Mouse (Mus musculus): Measurements from ENCODE around the gene Smg7. TPM values are rescaled to one million over a fixed set of nuclear protein-coding genes. Genes with fewer than 3 reads are reported as not detected.

The Smg7 gene
- 9.4 and 10.9 TPM in 2 replicates for polyA plus RNA-seq (2012; rRNA removed)
- polyA plus RNA-seq (2014; fragmentation: Nextera tagmentation; extraction: Ambion mirVana): 9.2 and 10.4 TPM in 2 replicates

- no peaks in the 10 kb centered on the region for H3K27me3 ChIP-seq (ENCODE audit: control insufficient read depth, insufficient read depth, low read length)
- H3K4me2 ChIP-seq (ENCODE audit: low read depth): peak within 1 kb of the TSS; percentile 100
- under 1% methylated on average over 75 of the region's 93 CpGs for whole genome bisulfite sequencing (ENCODE audit: insufficient replicate concordance)
- H3K4me1 ChIP-seq (replicated peaks; ENCODE audit: control insufficient read depth in 2 of 2, insufficient read depth in 2 of 2, low read length in 1 of 2): peaks cover 4 to 14% of the 10 kb centered on the region in 2 experiments; a peak in 3 of 4 replicates
- H3K9me3 ChIP-seq (ENCODE audit: control insufficient read depth, low read length): no peaks in the 10 kb centered on the region
- H3K9ac ChIP-seq (replicated peaks): peak within 1 kb of the TSS; percentile 84
- ATAC-seq (ENCODE audit: insufficient read depth) (peak; percentile 42), DNase-seq (ENCODE audit: low read depth in 3 of 3, low spot score in 3 of 3) (peak; percentile 20 to 50 (median 40))
- peak within 1 kb of the TSS; percentile 84 to 91 for H3K4me3 ChIP-seq (ENCODE audit: insufficient read depth in 1 of 2, low read depth in 2 of 2, low read length in 2 of 2)
- TF ChIP-seq CTCF (IDR thresholded peaks at IDR 0.05; ENCODE audit: low read depth): no peak
- TF ChIP-seq EP300 (IDR thresholded peaks at IDR 0.05; ENCODE audit: low read depth): no peak
- no peaks in the 10 kb centered on the region; the same call in 1 of the 2 replicates for H3K36me3 ChIP-seq (replicated peaks; ENCODE audit: control insufficient read depth, insufficient read depth, low read depth)
- H3K27ac ChIP-seq: peak within 1 kb of the TSS; percentile 84
These were observed at the start of gene Smg7 for GRCm38 (mm10) chr1:152901765-152902664. Smg7 (minus strand) TSS chr1:152902646.

- no peaks in the 10 kb centered on the region for H3K9me3 ChIP-seq (ENCODE audit: control insufficient read depth, low read length)
- no peak overlapping the region for H3K4me2 ChIP-seq (ENCODE audit: low read depth)
- no peaks in the 10 kb centered on the region; the same call in 1 of the 2 replicates for H3K27me3 ChIP-seq (ENCODE audit: control insufficient read depth, insufficient read depth, low read length)
- H3K36me3 ChIP-seq (replicated peaks; ENCODE audit: control insufficient read depth, insufficient read depth, low read depth): no peaks in the 10 kb centered on the region
- H3K4me3 ChIP-seq (ENCODE audit: insufficient read depth in 1 of 2, low read depth in 2 of 2, low read length in 2 of 2): no peak overlapping the region
- DNase-seq (ENCODE audit: low read depth in 3 of 3, low spot score in 3 of 3) (no peak), ATAC-seq (ENCODE audit: insufficient read depth) (no peak)
- no peak overlapping the region for H3K27ac ChIP-seq
- TF ChIP-seq CTCF (IDR thresholded peaks at IDR 0.05; ENCODE audit: low read depth) (no peak), EP300 (IDR thresholded peaks at IDR 0.05; ENCODE audit: low read depth) (no peak)
- H3K4me1 ChIP-seq (replicated peaks; ENCODE audit: control insufficient read depth in 2 of 2, insufficient read depth in 2 of 2, low read length in 1 of 2): no peaks in the 10 kb centered on the region
- 52% methylated on average over 4 of the region's 4 CpGs for WGBS (ENCODE audit: insufficient replicate concordance)
- H3K9ac ChIP-seq (replicated peaks): no peak overlapping the region
These were observed 40.5 kb upstream of the Smg7 start for GRCm38 (mm10) chr1:152942977-152943376.

- no peak overlapping the region for H3K9ac ChIP-seq (replicated peaks)
- TF ChIP-seq CTCF (IDR thresholded peaks at IDR 0.05; ENCODE audit: low read depth): no peak
- TF ChIP-seq EP300 (IDR thresholded peaks at IDR 0.05; ENCODE audit: low read depth): no peak
- ATAC-seq (ENCODE audit: insufficient read depth): no peak
- DNase-seq (ENCODE audit: low read depth in 3 of 3, low spot score in 3 of 3): no peak
- H3K4me3 ChIP-seq (ENCODE audit: insufficient read depth in 1 of 2, low read depth in 2 of 2, low read length in 2 of 2): no peak overlapping the region
- H3K9me3 ChIP-seq (ENCODE audit: control insufficient read depth, low read length): no peaks in the 10 kb centered on the region
- no peaks in the 10 kb centered on the region for H3K36me3 ChIP-seq (replicated peaks; ENCODE audit: control insufficient read depth, insufficient read depth, low read depth)
- H3K4me2 ChIP-seq (ENCODE audit: low read depth): no peak overlapping the region
- H3K4me1 ChIP-seq (replicated peaks; ENCODE audit: control insufficient read depth in 2 of 2, insufficient read depth in 2 of 2, low read length in 1 of 2): no peaks in the 10 kb centered on the region
- 62% methylated on average over 5 of the region's 5 CpGs for WGBS (ENCODE audit: insufficient replicate concordance)
- H3K27ac ChIP-seq: no peak overlapping the region
- no peaks in the 10 kb centered on the region for H3K27me3 ChIP-seq (ENCODE audit: control insufficient read depth, insufficient read depth, low read length)
These were observed 33.9 kb upstream of the Smg7 start for GRCm38 (mm10) chr1:152936365-152936764.

GRCm38 (mm10) chr1:152935476-152935875, 33.0 kb upstream of the Smg7 start:
- TF ChIP-seq CTCF (IDR thresholded peaks at IDR 0.05; ENCODE audit: low read depth) (no peak), EP300 (IDR thresholded peaks at IDR 0.05; ENCODE audit: low read depth) (no peak)
- Histone ChIP-seq H3K9ac (replicated peaks) (no peak overlapping the region), H3K27ac (no peak overlapping the region), H3K4me1 (replicated peaks; ENCODE audit: control insufficient read depth in 2 of 2, insufficient read depth in 2 of 2, low read length in 1 of 2) (no peaks in the 10 kb centered on the region), H3K27me3 (ENCODE audit: control insufficient read depth, insufficient read depth, low read length) (no peaks in the 10 kb centered on the region), H3K4me2 (ENCODE audit: low read depth) (no peak overlapping the region), H3K4me3 (ENCODE audit: insufficient read depth in 1 of 2, low read depth in 2 of 2, low read length in 2 of 2) (no peak overlapping the region), H3K9me3 (ENCODE audit: control insufficient read depth, low read length) (no peaks in the 10 kb centered on the region), H3K36me3 (replicated peaks; ENCODE audit: control insufficient read depth, insufficient read depth, low read depth) (no peaks in the 10 kb centered on the region)
- DNase-seq (ENCODE audit: low read depth in 3 of 3, low spot score in 3 of 3) (no peak), ATAC-seq (ENCODE audit: insufficient read depth) (no peak)
- 72% methylated on average over 6 of the region's 6 CpGs for WGBS (ENCODE audit: insufficient replicate concordance)

GRCm38 (mm10) chr1:152933962-152934361, 31.5 kb upstream of the Smg7 start:
- WGBS (ENCODE audit: insufficient replicate concordance): 32% methylated on average over 11 of the region's 11 CpGs
- no peak for DNase-seq (ENCODE audit: low read depth in 3 of 3, low spot score in 3 of 3)
- H3K4me2 ChIP-seq (ENCODE audit: low read depth): no peak overlapping the region

More at GRCm38 (mm10) chr1:152933962-152934361, 31.5 kb upstream of the Smg7 start:
- Histone ChIP-seq H3K27me3 (ENCODE audit: control insufficient read depth, insufficient read depth, low read length) (no peaks in the 10 kb centered on the region), H3K36me3 (replicated peaks; ENCODE audit: control insufficient read depth, insufficient read depth, low read depth) (no peaks in the 10 kb centered on the region), H3K9me3 (ENCODE audit: control insufficient read depth, low read length) (no peaks in the 10 kb centered on the region), H3K4me1 (replicated peaks; ENCODE audit: control insufficient read depth in 2 of 2, insufficient read depth in 2 of 2, low read length in 1 of 2) (no peaks in the 10 kb centered on the region), H3K9ac (replicated peaks) (no peak overlapping the region), H3K4me3 (ENCODE audit: insufficient read depth in 1 of 2, low read depth in 2 of 2, low read length in 2 of 2) (no peak overlapping the region), H3K27ac (no peak overlapping the region)
- ATAC-seq (ENCODE audit: insufficient read depth): no peak
- no peak for TF ChIP-seq CTCF (IDR thresholded peaks at IDR 0.05; ENCODE audit: low read depth)
- TF ChIP-seq EP300 (IDR thresholded peaks at IDR 0.05; ENCODE audit: low read depth): no peak
